Mouse (Mus musculus): Measurements from ENCODE around the gene Kcne1.

Kcne1 gene

DNA sequence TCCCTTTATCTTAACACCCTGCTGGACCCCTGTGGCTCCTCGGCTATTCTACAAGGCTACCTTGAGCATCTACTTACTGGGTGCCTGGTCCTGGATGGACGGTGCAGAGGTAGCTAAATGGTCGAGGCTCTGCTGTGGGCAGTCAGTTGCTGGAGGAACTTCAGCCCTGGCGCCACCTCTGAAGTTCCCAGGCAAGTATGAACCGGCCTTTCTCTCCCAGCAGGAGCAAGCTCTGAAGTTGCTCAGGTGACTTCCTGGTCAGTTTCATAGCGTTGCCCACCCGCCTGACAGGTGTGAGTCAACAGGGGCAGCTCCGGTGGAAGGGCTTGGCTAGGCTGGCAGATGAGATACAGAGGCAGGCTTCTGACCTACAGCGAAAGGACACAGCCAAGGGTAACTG lies at the start of gene Kcne1:
Gene Kcne1 (minus strand): TSS at position 240 of the 400 bp plus-strand sequence.
- no peak for DNase-seq

DNA sequence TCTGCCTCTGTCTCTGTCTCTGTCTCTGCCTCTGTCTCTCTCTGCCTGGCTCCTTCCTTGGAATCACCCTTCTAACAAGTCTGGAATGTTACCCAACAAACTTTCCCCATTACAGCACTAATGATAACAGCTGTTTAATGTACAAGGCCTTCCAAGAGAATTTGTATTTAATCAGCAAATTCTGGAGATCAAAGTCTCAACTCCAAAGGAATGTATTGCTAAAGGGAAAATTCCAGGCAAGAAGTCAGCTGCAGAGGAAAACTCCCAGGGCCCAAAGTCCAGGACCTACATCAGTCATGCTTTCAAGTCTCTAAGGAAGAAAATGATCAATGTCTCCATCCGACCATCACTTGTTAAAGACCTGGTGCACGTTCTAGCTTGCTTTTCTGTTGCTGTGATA lies 48.6 kb upstream of the Kcne1 start:
- no peak for DNase-seq

DNA sequence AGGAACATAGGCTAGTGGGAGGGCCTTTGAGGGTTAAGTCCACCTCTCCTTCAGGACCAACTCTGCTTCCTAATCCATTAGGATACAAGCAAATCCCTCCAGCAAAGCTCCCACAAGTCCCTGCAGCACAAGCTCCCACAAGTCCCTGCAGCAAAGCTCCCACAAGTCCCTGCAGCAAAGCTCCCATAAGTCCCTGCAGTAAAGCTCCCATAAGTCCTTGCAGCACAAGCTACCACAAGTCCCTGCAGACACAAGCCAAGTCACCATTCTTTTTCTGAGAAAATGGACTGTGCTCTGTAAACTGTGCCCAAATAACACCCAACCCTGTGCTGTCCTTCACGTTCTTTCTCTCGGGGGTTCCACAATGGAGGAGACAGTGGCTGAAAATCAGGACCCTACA lies 44.9 kb upstream of the Kcne1 start:
- no peak for DNase-seq

DNA sequence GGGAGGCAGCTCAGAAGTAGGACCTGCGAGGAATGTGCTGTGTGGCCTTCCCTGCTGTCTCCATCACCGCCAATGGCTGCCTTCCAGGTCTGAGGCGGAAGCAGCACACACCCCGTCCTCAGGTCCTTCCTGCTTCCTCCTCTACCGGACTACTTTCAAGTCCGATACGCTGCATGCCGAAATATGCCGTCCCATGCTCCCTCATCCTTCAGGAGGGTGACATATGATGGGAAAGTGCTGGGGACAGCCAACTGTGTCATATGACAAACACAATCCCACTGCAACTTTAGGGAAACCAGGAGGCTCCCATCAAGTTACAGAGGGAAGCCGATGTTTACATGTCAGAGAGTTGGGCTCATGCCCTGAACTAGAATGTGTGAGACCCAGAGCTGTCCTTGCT lies 43.8 kb upstream of the Kcne1 start:
- no peak for DNase-seq

DNA sequence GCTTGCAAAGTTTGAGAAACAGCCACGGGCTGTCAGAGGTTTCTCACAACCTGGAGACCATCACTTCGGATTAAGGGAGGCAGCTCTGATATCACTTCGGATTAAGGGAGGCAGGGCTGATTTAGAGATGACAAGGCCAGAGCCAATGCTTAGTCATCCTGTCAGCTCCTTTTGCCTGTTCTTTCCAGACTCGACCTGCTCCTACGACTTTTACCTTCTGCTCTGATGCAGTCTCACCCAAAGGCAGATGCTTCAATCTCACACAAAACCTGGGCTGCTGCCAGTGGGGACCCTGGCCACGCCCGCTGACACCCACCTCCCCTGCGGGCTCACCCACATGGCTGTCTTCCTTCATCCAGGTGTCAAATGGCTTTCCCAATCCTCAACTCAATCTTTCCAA lies 42.9 kb upstream of the Kcne1 start:
- DNase-seq, result peak; percentile 26

DNA sequence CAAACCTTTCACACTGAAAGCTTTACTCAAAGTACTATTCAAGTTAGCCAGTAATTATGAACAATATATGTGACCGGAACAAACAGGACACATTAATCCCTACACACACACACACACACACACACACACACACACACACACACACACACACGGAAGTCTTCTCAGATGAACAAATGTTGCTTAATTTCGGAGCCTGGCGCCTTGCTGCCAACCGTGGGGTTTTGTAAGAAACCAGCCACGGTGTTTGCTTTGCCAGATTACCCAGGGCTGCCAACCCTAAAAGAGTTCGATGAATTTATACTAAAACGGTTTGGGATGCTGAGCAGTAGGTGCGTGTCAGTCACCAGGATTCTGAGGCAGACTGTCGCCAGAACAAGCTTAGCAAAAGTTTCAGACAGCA lies 41.9 kb upstream of the Kcne1 start:
- no peak for DNase-seq

DNA sequence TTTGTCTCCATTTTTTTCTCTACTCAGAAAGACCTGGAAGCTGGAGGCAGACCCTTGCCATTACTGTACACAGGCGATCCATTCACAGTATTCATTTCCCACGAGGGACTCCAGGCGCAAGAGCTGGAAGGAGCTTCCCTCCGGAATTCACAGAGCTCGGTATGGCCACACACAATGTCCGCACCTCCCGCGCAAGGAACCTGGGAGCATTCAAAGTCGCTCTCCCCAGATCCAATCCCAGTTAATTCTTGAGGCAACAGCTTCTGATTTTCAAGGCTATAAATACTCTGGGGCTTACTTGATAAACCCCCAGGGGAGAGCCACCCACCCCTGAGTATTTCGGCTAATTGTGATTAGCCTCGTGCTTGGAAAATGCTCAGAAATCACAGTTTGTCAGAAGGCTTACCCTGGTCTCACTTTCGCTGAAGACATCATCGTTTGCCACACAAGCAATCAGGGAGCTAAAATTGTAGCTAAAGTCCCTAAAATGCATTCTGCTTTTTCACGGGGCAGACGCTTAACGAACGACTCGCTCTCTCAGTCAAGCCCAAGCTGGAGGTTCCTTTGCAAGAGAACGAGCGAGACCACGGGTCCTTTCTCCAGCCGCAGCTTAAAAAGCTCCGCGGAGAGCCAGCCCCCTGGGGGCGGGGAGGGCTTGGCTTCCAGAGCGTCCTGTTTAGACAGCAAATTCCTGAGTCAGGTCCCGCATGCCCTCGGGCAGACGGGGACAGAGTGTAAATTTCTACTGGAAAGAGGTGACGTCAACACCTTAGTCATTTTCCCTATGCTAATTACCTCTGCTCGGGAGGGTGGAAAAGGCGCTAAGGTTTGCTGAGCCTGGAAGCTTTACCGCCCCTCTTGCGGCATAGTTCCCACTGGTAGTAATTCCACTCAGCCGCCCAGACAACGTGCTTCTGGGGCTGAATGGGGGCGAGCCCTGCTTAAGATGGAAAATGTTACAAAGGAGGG lies 40.5 kb upstream of the Kcne1 start:
- peak; percentile 93 for DNase-seq

DNA sequence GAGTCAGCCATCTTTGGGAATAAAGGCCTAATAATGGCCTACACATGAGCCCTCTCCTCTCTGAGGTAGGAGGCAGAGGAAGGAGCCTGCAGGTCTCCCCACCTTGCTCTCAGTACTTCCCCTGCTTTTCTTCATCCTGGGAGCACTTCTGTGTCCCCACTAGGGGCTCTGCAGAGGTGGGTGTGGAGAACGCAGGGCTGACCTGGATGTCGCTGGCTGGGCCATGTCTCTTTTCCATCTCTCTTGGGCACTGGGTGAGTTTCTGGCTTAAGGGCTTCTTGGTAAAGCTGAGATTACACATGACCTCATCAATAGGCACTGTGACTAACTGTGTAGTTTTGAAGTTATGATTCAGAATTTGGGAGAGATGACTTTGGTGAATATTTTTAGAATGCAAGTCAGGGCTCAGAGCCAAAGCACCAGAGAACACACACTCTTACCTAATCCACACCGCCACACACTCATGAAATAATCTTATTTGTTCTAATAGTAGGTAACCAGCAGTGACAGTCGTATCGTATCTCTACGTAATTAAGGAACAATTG lies 39.4 kb upstream of the Kcne1 start:
- peak; percentile 21 for DNase-seq

DNA sequence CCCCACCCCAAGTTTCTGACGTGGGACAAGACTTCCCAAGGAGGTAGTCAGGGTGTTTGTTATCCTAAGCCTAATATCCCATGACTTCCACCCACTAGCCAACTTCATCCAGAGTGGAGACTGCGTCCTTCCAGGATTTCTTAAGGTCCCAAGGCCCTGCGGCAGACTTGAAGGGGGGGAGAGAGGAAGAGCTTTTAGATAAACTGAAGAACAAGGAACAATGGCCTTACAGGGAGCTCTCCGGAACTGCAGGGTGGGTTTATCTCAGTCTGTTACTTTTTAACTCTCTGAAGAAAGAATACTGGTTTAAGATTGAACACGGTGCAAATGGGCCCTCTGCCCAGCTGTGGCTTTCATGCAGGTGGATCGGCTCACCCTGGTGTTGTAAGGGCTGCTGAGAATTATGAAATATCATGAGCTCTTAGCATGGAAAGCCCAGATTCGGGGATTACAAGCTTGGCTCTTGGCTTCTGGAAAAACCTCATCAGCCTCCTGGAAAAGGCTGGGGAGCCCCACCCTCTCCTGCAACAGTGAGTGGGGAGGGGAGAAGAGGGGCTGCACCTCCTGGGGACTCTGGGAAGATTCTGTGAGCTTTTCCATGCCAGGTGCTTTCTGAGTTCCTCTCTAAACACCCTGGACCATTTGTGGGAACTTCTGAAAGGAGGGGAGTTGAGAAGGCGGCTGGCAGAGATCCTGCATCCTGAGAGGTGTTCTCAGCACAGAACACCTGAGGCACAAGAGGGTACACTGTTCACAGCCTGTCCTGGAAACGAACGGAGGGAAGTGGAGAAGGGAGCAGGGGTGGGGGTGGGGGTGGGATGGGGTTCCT lies 38.7 kb upstream of the Kcne1 start:
- no peak for DNase-seq

DNA sequence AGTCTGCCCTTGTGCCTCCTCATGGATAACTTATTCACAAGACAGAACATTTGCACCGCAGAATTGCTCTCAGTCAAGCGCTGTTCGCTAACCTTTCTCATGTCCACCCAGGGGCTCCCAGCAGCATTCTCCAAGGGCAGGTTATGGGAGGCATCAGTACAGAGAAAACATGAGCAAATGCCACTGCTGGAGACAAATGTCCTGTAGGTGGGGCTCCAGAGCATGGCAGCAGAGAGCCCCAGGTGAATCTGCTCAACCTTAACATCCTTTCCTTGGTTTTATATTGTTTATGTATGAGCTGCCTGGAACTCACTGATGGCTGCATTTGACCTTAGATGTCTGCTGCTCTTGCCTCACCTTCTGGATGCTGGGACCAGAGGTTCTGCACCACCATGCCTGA lies 34.5 kb upstream of the Kcne1 start:
- no peak for DNase-seq

DNA sequence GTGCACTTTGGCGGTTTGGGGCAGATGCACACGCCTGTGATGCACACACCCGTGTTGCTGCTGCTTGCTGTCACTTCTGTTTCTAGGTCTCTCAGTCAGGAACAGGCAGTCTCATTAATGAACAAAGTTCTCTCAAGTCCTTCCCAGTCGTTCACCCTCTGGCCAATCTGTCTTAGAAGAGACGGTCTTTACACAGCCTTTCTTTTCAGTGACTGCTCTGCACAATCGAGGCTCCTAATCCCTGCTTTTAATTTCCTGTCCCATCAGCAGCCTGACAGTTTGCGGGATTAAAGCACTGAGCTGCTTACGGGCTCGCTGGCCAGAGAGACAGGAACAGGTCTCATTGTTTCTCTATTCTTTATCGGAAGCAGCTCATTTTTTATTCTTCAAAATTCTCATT lies 28.4 kb upstream of the Kcne1 start:
- DNase-seq, result no peak

DNA sequence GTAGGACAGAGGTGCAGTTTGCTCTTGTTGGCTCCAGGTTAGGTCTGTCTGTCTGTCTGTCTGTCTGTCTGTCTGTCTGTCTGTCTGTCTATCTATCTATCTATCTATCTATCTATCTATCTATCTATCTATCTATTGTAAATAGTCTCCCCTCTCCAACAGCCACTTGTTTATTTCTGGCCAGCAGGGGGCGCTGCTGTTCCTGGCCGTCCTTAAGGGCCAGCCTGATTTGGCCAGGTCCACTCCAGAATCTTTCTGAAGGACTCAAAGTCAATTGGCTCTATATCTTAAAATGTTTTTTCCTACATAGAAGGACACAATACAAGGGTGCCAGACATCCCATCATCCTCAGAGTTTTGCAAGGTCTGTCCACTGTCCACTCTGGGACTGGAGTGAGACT lies 25.8 kb upstream of the Kcne1 start:
- peak; percentile 79 for DNase-seq

DNA sequence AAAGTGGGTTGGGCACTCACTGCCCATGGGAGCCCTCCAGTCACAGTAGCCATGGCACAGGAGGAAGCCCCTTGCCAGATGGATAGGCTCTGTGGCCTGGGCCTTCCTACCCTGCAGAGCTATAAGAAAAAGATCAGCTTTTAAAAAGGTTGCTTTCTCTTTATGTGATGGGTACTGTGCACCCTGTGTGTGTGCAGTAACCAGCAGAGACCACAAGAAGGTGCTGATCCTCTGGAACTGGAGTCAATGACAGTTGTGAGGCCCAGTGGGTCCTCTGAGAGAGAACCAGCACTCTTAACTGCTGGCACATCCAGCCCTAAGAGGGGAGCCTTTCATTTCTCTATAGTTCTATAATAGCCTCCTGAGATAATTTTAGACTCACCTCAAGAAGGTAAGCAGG lies 24.1 kb upstream of the Kcne1 start:
- DNase-seq, result no peak

DNA sequence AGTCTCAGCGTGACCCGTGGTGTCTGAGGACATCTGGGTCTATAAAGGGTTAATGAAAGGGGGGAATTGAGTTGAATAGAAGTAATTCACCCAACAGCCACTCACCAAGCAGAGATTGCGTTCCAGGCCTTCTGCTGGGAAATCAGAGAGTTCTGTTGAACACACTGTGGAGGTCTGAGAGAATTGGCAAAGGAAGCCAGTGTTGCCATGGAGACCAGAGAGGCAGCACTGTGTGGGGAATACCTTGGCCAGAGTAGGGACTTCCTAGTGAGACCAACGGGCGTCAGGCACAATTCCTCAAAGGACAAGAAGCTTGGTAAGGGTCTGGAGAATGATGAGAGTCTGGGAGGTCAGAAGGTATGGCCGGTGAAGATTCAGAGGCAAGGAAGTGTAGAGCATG lies 23.2 kb upstream of the Kcne1 start:
- DNase-seq, result no peak

DNA sequence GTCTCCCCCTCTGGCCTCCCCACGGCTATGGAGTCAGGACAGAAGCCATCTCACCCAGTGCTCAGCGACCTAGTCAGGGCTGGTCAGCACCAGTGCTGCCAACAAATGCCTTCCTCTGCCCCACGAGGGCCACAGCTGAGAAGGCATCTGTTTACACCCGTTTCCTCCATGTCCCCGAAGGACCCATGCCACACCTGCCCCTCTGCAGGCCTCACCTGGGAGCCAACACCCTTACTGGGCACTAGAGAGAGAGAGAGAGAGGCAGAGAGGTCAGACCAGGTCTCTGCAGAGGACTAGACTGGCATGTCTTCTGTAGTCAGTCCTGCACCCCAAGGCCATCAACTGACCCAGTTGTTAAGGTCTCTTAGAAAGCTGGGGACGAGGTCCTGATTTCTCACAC lies 21.8 kb upstream of the Kcne1 start:
- DNase-seq, result no peak

DNA sequence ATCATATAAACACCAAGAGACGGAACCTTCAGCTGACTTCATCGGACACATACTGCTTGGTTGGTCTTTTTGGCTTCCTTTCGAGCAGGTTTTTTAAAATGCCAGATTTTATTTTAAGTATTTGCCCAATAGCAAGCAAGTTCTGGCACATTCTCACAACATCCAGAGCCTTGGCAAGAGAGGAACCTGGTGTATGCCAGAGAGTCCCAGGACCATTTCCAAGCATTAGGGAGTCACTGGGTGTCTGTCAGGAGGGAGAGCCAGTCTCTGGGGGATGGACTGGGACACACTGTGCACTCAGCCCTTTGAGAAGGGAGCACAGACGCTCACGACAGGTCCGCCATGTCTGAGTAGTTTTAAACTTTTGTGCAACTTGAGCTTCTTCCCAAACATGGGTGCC lies 17.7 kb upstream of the Kcne1 start:
- DNase-seq, result no peak

DNA sequence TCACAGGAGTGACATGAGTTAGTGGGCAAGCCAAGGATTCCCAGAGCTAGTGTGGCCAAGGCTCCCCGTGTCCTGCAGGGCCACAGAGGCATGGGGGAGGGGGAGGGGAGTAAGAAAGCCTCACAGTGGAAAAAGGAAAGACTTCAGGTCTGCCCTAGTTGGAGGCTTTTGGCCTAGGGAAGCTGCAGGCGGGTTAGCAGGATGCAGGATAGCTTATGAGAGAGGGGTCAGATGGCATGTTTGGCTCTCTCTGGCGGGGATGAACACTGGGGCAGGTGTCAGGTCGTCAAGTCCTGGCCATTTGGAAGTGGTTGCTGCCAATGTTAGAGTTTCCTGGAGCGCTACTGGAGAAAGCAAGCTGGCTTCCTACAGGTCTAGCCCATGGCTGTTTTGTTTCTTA lies 12.4 kb upstream of the Kcne1 start:
- no peak for DNase-seq

DNA sequence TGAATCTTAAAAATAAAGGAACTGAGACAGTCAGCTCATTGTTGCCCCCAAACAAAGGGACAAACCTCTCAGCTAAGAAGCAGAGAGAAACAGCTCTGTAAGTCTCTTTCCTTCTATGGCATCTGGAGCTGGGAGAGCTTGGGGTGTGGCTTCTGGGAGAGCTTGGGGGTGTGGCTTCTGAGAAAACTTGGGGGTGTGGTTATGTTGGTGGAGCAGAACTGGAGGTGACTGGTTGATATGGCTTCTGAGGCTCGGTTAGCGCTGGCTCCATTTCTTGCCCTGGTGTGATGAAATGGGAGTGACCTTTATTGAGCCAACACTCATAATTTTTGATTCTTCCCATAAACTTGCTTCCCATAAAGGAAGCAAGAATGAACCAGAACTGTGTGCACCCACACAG lies 10.0 kb upstream of the Kcne1 start:
- DNase-seq, result peak; percentile 64

DNA sequence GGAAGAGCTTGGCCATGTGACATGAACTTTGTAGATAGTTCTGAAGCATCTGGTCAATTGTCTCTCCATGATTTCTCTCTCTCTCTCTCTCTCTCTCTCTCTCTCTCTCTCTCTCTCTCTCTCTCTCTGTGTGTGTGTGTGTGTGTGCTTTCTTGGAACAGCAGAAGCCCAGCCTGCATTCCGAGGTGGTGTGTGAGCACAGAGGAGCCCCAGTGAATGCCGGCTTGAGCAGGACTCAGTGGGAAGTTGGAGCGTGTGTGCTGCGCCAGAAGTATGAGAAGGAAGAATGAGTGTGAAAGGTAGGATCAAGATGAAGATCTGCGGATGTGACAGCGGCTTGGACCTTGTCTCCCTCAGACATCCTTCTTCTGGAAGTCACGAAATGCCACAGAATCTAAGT lies 6.2 kb upstream of the Kcne1 start:
- no peak for DNase-seq

DNA sequence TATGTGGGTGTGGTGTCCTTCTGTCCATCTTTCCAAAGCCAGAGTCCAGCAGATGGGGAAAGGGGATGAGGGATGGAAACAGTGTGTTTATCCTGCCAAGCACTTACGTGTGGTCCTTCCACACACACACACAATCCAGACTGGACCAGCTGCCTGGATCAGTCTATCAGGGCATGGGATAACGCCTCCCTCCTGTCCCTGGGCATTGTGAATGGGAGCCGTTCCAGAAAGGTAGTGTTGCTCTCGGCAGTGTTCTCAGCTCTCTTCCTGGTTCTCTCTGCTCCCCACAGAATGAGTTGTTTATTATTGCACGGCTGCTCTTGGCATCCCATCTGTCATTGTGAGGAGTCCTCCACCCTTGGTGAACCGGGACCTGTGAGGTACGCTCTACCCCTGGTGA lies 1.4 kb upstream of the Kcne1 start:
- DNase-seq, result no peak

DNA sequence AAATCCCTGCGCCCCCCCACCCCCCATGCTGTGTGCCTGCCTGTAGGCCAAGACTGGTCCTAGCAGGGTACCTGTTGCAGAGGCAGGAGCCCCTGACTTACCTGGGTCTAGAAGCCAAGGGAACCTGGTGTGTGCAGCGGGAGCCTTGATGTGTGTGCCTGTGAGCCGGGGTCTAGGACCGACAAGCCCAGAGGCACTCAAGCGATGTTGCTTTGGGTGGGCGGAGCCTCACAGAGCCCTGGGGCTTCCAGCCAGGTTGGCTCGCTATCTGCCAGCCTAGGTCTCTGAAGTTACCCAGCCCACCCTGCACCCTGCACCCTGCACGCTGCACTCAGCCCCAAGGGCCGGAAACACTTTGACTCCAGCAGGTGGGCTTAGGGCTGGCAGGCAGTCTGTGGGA lies 534 bp downstream of the Kcne1 start:
- DNase-seq, result peak; percentile 60

DNA sequence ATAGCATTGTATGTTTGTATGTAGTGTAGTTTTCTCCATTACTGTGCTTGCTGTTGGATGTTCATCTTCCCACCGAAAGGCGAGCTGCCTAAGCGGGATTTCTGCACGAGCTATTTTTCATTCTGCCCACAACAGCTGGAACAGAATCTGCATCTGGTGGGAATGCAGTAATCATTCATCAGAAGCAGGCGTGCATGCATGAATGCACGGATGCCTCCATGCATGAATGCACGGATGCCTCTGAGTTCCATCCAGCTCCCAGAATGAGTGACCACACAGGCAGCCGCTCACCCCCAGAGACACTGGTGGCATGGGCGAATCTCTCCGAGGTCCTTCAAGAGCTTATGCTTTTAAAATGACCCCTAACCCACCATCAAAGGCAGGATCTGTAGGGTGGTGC lies 1.7 kb downstream of the Kcne1 start:
- DNase-seq, result peak; percentile 41

DNA sequence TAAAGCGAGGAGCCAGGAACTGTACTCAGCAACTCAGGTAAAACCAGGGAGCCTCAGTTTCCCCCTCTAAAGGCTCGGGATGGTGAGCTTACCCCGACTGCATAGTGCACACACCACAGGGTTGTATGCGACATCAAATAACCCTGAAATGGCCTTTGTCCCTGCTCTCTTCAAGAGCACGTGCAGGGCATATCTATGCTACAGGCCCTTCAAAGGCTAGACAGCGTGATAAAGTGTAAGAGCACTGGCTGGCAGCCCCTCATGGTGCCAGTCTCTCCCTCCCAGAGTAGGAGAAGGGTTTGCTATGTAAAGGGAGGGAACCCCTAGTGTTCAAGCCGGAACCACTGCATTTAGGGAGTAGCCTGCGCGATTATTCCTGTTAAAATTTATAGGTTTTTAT lies 2.2 kb downstream of the Kcne1 start:
- DNase-seq, result no peak

DNA sequence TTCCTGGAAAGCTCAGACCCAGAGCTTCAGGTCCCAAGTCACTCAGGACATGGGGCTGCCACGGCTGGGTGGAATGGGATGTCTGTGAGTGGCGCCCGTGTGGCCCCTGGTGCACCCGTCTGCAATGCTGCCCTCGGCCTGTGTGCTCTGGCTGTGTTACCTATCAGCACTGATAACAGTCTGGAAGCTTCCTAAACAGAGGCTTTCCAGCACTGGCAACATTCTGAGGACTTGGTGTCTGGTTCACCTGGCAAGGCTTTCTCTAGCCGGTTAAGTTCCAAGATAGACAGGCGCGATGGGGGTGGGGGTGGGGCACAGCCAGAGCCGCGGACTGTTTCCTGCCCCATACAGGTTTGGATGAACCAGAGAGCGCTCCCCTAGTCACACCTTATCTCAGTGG lies 3.3 kb downstream of the Kcne1 start:
- DNase-seq, result no peak
